Mouse (Mus musculus): Measurements from ENCODE around the gene Tbx10.

DNA sequence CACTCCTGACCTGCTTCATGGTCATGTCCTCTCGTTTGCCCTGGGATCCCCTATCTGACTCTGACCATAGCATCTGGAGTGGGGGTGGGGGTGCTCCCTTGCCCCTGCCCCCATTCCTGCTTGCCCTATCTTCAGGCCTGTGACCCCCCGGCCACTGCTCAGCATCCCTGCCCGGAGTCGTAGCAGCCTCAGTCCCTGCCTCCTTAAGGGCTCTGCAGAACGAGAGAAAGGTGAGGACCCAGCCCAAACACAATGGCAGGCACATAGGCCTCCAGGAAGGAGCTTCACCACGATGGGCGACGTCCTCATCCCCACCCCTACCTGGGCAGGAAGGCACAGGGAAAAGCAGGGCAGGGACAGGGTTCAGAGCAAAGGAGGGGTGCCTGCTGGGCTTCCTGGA lies 5.8 kb downstream of the Tbx10 start:
- no peak for TF ChIP-seq CTCF (IDR thresholded peaks at IDR 0.05)
- TF ChIP-seq EP300 (IDR thresholded peaks at IDR 0.05), result no peak
